Mouse (Mus musculus) heart, postnatal 0 days (tissue): Measurements from ENCODE around the gene Slc7a5.
A peak's percentile ranks its signal among the peaks of the same experiment; 100 is the strongest.

Experiments
- CTCF ChIP-seq: IDR thresholded peaks from 2 replicates; pipeline ENCODE4 v1.5.1; 2016; ENCODE audit warnings: antibody characterized with exemption, control low read depth, low read depth
- EP300 ChIP-seq: IDR thresholded peaks from 2 replicates; pipeline ENCODE4 v1.6.1; 2016; ENCODE audit warnings: antibody characterized with exemption, low read depth

GRCm38 (mm10) chr8:121925624-121926023 lies 18.1 kb upstream of the Slc7a5 start:
- TF ChIP-seq CTCF (peak; percentile 94), EP300 (no peak)
